Mouse (Mus musculus) G1E (cell line): ENCODE measurements around the gene Xrra1.

ENCODE experiments used
- CTCF ChIP-seq: IDR thresholded peaks from 2 replicates; pipeline ENCODE4 v1.5.1; 2012; ENCODE audit warnings: low read depth, low read length, inconsistent platforms, mixed read lengths
- GATA1 ChIP-seq: IDR thresholded peaks from 2 replicates; pipeline ENCODE4 v1.6.1; 2012; ENCODE audit warnings: borderline replicate concordance, low read length, inconsistent platforms, mixed read lengths
- GATA2 ChIP-seq: IDR thresholded peaks from 2 replicates; pipeline ENCODE4 v1.6.1; 2012; ENCODE audit warnings: low read depth, low read length, inconsistent platforms, borderline replicate concordance

DNA sequence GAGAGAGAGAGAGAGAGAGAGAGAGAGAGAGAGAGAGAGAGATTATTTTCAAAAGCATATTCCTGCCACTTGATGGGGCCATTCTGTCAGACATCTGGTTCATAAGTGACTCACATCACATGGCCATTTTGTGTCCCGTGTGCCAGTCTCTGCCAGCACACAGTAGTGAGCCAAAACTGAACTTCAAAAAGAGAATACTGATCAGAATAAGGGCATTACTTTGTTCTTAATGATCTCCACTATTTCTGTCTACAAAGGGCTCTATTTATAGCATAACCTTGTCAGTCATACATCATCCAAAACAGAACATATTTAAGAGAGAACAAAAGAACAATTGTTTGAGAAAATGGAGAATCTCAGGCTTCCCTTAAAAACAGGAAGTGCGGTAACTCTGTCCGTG lies 32.6 kb downstream of the Xrra1 start:
- TF ChIP-seq CTCF (no peak), GATA2 (no peak), GATA1 (no peak)
